8 mouse cellular contexts compared by ENCODE assay signal in the genomic region with DNA sequence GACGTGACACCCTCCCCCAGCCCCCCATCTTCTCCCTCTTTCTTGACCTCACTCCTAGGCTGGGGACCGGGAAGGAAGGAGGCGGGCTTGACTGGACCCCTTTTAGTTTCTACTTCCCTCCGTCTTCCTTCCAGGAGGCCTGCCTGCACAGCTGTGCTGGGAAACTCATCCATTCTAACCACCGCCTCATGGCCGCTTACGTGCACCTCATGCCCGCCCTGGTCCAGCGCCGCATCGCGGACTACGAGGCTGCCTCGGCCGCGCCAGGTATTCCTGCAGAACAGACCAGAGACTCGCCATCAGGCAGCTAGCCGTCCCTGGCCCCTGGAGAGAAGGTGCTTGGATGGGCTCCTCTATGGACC. TPM values are rescaled to one million over a fixed set of nuclear protein-coding genes. Genes with fewer than 3 reads are reported as not detected.
DNase-seq lines count a peak whose midpoint lies in the region; ATAC-seq lines count a peak whose summit lies in the region.

No protein-coding gene starts in this region.

- H3K27me3 ChIP-seq in hindbrain, embryonic 15.5 days = no peaks in the 10 kb centered on the region
- no peaks in the 10 kb centered on the region for H3K27me3 ChIP-seq in liver, embryonic 16.5 days (ENCODE audit: control insufficient read depth, insufficient read depth, low read depth, low read length)
- no peaks in the 10 kb centered on the region for H3K27me3 ChIP-seq in stomach, embryonic 14.5 days (ENCODE audit: control insufficient read depth, insufficient read depth, low read length)

- H3K9ac ChIP-seq in hindbrain, embryonic 15.5 days = peak overlapping the region; percentile 86
- H3K9ac ChIP-seq in liver, embryonic 16.5 days (ENCODE audit: low read depth, low read length) = peak overlapping the region; percentile 81
- H3K9ac ChIP-seq in stomach, embryonic 14.5 days (replicated peaks; ENCODE audit: low read depth, low read length) = peak overlapping the region; percentile 65

- DNase-seq in cerebellum, adult 11 months = peak; percentile 57
- no peak for DNase-seq in cerebellum, adult 9-11 months
- peak; percentile 33 for DNase-seq in urinary bladder, adult 2 months (ENCODE audit: low spot score)
- no peak for DNase-seq in urinary bladder, postnatal 4 days (ENCODE audit: low spot score in 2 of 2)
- no peak for DNase-seq in right cerebral cortex, adult 18-20 months

- no peaks in the 10 kb centered on the region for H3K9me3 ChIP-seq in hindbrain, embryonic 15.5 days
- H3K9me3 ChIP-seq in liver, embryonic 16.5 days (replicated peaks; ENCODE audit: control insufficient read depth, low read length) = no peaks in the 10 kb centered on the region
- no peaks in the 10 kb centered on the region for H3K9me3 ChIP-seq in stomach, embryonic 14.5 days (ENCODE audit: control insufficient read depth, low read depth, low read length)

- peak overlapping the region; percentile 77 for H3K4me3 ChIP-seq in hindbrain, embryonic 15.5 days
- H3K4me3 ChIP-seq in liver, embryonic 16.5 days (ENCODE audit: low read depth, low read length) = peak overlapping the region; percentile 85
- H3K4me3 ChIP-seq in stomach, embryonic 14.5 days (ENCODE audit: low read depth, low read length) = peak overlapping the region; percentile 67

- H3K4me1 ChIP-seq in hindbrain, embryonic 15.5 days (replicated peaks) = peaks cover 30% of the 10 kb centered on the region
- peaks cover 26% of the 10 kb centered on the region for H3K4me1 ChIP-seq in liver, embryonic 16.5 days (ENCODE audit: control insufficient read depth, low read depth, low read length)
- peaks cover 15% of the 10 kb centered on the region for H3K4me1 ChIP-seq in stomach, embryonic 14.5 days (ENCODE audit: control insufficient read depth, insufficient read depth, low read length)

- peaks cover 26% of the 10 kb centered on the region for H3K36me3 ChIP-seq in hindbrain, embryonic 15.5 days
- no peaks in the 10 kb centered on the region for H3K36me3 ChIP-seq in liver, embryonic 16.5 days (ENCODE audit: control insufficient read depth, insufficient read depth)
- H3K36me3 ChIP-seq in stomach, embryonic 14.5 days (ENCODE audit: control insufficient read depth, insufficient read depth, low read length) = peaks cover 29% of the 10 kb centered on the region

- ATAC-seq in hindbrain, embryonic 15.5 days (ENCODE audit: low FRiP score, low read depth) = no peak
- ATAC-seq in liver, embryonic 16.5 days (ENCODE audit: low read depth) = peak; percentile 16; the same call in 1 of the 2 replicates
- no peak for ATAC-seq in stomach, embryonic 14.5 days (ENCODE audit: insufficient number of reproducible peaks, insufficient read depth, low FRiP score, low read depth)

- under 1% methylated on average over 18 of the region's 18 CpGs for WGBS in hindbrain, embryonic 15.5 days
- 0% methylated on average over 18 of the region's 18 CpGs for WGBS in liver, embryonic 16.5 days (ENCODE audit: insufficient replicate concordance)
- WGBS in stomach, embryonic 14.5 days = under 1% methylated on average over 18 of the region's 18 CpGs

- peak overlapping the region; percentile 90 for H3K4me2 ChIP-seq in hindbrain, embryonic 15.5 days
- peak overlapping the region; percentile 91 for H3K4me2 ChIP-seq in liver, embryonic 16.5 days (ENCODE audit: low read depth, low read length)
- peak overlapping the region; percentile 95 for H3K4me2 ChIP-seq in stomach, embryonic 14.5 days (replicated peaks; ENCODE audit: low read depth, low read length)

- H3K27ac ChIP-seq in hindbrain, embryonic 15.5 days (replicated peaks) = peak overlapping the region; percentile 91
- peak overlapping the region; percentile 81 for H3K27ac ChIP-seq in liver, embryonic 16.5 days (ENCODE audit: low read length)
- peak overlapping the region; percentile 86 for H3K27ac ChIP-seq in stomach, embryonic 14.5 days (ENCODE audit: low read length)

RNA-seq across cellular contexts. Expression of gene Gm45799, which starts 0.5 kb away (rescaled TPM):
- polyA plus RNA-seq in urinary bladder, adult 2 months (2012; rRNA removed) = 49.2 and 53.0 TPM in 2 replicates
- polyA plus RNA-seq in hindbrain, embryonic 15.5 days (2015; fragmentation: Nextera tagmentation; extraction: Ambion mirVana) = 18.2 and 18.7 TPM in 2 replicates
- 4.1 and 17.0 TPM in 2 replicates for polyA plus RNA-seq in liver, embryonic 16.5 days (2015; fragmentation: Nextera tagmentation; extraction: Ambion mirVana)
- 24.1 and 35.7 TPM in 2 replicates for polyA plus RNA-seq in stomach, embryonic 14.5 days (2014; fragmentation: Nextera tagmentation; extraction: Ambion mirVana)

RNA-seq across cellular contexts. Expression of gene Arfip2, which starts 0.7 kb away (rescaled TPM):
- 92.6 and 125 TPM in 2 replicates for polyA plus RNA-seq in urinary bladder, adult 2 months (2012; rRNA removed)
- polyA plus RNA-seq in hindbrain, embryonic 15.5 days (2015; fragmentation: Nextera tagmentation; extraction: Ambion mirVana) = 81.8 and 92.0 TPM in 2 replicates
- polyA plus RNA-seq in liver, embryonic 16.5 days (2015; fragmentation: Nextera tagmentation; extraction: Ambion mirVana) = 11.0 and 11.2 TPM in 2 replicates
- 88.9 and 94.0 TPM in 2 replicates for polyA plus RNA-seq in stomach, embryonic 14.5 days (2014; fragmentation: Nextera tagmentation; extraction: Ambion mirVana)

RNA-seq across cellular contexts. Expression of gene Timm10b, which starts 1.0 kb away (rescaled TPM):
- 90.1 and 108 TPM in 2 replicates for polyA plus RNA-seq in urinary bladder, adult 2 months (2012; rRNA removed)
- polyA plus RNA-seq in hindbrain, embryonic 15.5 days (2015; fragmentation: Nextera tagmentation; extraction: Ambion mirVana) = 145 and 150 TPM in 2 replicates
- 91.7 and 106 TPM in 2 replicates for polyA plus RNA-seq in liver, embryonic 16.5 days (2015; fragmentation: Nextera tagmentation; extraction: Ambion mirVana)
- polyA plus RNA-seq in stomach, embryonic 14.5 days (2014; fragmentation: Nextera tagmentation; extraction: Ambion mirVana) = 203 and 209 TPM in 2 replicates

RNA-seq across cellular contexts. Expression of gene Trim3, which starts 7.5 kb away (rescaled TPM):
- 57.0 and 64.8 TPM in 2 replicates for polyA plus RNA-seq in urinary bladder, adult 2 months (2012; rRNA removed)
- polyA plus RNA-seq in hindbrain, embryonic 15.5 days (2015; fragmentation: Nextera tagmentation; extraction: Ambion mirVana) = 106 and 112 TPM in 2 replicates
- polyA plus RNA-seq in liver, embryonic 16.5 days (2015; fragmentation: Nextera tagmentation; extraction: Ambion mirVana) = 3.1 and 4.6 TPM in 2 replicates
- 28.8 and 29.1 TPM in 2 replicates for polyA plus RNA-seq in stomach, embryonic 14.5 days (2014; fragmentation: Nextera tagmentation; extraction: Ambion mirVana)

RNA-seq across cellular contexts. Expression of gene Dnhd1, which starts 9.8 kb away (rescaled TPM):
- 5.1 and 5.5 TPM in 2 replicates for polyA plus RNA-seq in urinary bladder, adult 2 months (2012; rRNA removed)
- polyA plus RNA-seq in hindbrain, embryonic 15.5 days (2015; fragmentation: Nextera tagmentation; extraction: Ambion mirVana) = 1.1 and 1.3 TPM in 2 replicates
- polyA plus RNA-seq in liver, embryonic 16.5 days (2015; fragmentation: Nextera tagmentation; extraction: Ambion mirVana) = 0.13 and 0.16 TPM in 2 replicates
- polyA plus RNA-seq in stomach, embryonic 14.5 days (2014; fragmentation: Nextera tagmentation; extraction: Ambion mirVana) = 1.5 and 2.0 TPM in 2 replicates

Comparison
In these comparisons a context has a peak if more than half of its experiments do, and no peak if none do; other contexts are left out.
1. DNase-seq: peak in cerebellum, adult 11 months (single experiment) and urinary bladder, adult 2 months (single experiment); none in cerebellum, adult 9-11 months (single experiment), urinary bladder, postnatal 4 days (0 of 2) and right cerebral cortex, adult 18-20 months (single experiment).
2. Peak in every context shown above with its lines, with median percentiles within 50 percentile points of each other: H3K27ac ChIP-seq, H3K4me2 ChIP-seq, H3K4me3 ChIP-seq and H3K9ac ChIP-seq.